Comparison of ENCODE assay signal across 21 mouse cellular contexts in genomic region chr13:60123964-60124363, GRCm38 (mm10). TPM values are rescaled to one million over a fixed set of nuclear protein-coding genes. Genes with fewer than 3 reads are reported as not detected.
A peak's percentile ranks its signal among the peaks of the same experiment; 100 is the strongest.
DNase-seq lines count a peak whose midpoint lies in the region; ATAC-seq and TF ChIP-seq lines count a peak whose summit lies in the region.
"Had no signal": no experiment of that assay in that cellular context is flagged by ENCODE, and none has a peak within 500 bp of the region (broad histone marks: within the 10 kb centered on the region; RNA-seq: fewer than 3 reads in every experiment).

No protein-coding gene starts in this region.

- no peak for TF ChIP-seq POLR2A in liver, adult 2 months (IDR thresholded peaks at IDR 0.05; ENCODE audit: extremely low read depth, insufficient read depth, low read length)

- no peak overlapping the region for H3K4me3 ChIP-seq in liver, adult 2 months (ENCODE audit: insufficient read depth, low read depth, low read length)
- no peak overlapping the region for H3K4me3 ChIP-seq in embryonic facial prominence, embryonic 10.5 days
- no peak overlapping the region for H3K4me3 ChIP-seq in lung, postnatal 0 days (ENCODE audit: low read depth, low read length)
- H3K4me3 ChIP-seq: embryonic facial prominence, embryonic 15.5 days; heart, adult 2 months; intestine, embryonic 15.5 days; limb, embryonic 12.5 days; megakaryocyte, embryonic 14.5 days had no signal

- H3K4me1 ChIP-seq in liver, adult 2 months (ENCODE audit: control insufficient read depth, insufficient read depth, low read length): peaks cover 9% of the 10 kb centered on the region
- peaks cover 38% of the 10 kb centered on the region for H3K4me1 ChIP-seq in embryonic facial prominence, embryonic 10.5 days
- H3K4me1 ChIP-seq in lung, postnatal 0 days (ENCODE audit: insufficient read depth, low read depth, low read length): no peaks in the 10 kb centered on the region

- H3K36me3 ChIP-seq in liver, adult 2 months (ENCODE audit: control insufficient read depth, insufficient read depth, low read length): no peaks in the 10 kb centered on the region
- no peaks in the 10 kb centered on the region for H3K36me3 ChIP-seq in embryonic facial prominence, embryonic 10.5 days (replicated peaks)
- H3K36me3 ChIP-seq in lung, postnatal 0 days (ENCODE audit: insufficient read depth, low read length): no peaks in the 10 kb centered on the region
- H3K36me3 ChIP-seq: embryonic facial prominence, embryonic 15.5 days; intestine, embryonic 15.5 days; limb, embryonic 12.5 days had no signal

- no peaks in the 10 kb centered on the region for H3K9me3 ChIP-seq in embryonic facial prominence, embryonic 10.5 days
- no peaks in the 10 kb centered on the region for H3K9me3 ChIP-seq in lung, postnatal 0 days (ENCODE audit: low read length)
- H3K9me3 ChIP-seq: embryonic facial prominence, embryonic 15.5 days; intestine, embryonic 15.5 days had no signal

- WGBS in liver, adult 2 months: 20% methylated on average over 4 of the region's 4 CpGs
- 51% methylated on average over 4 of the region's 4 CpGs for WGBS in embryonic facial prominence, embryonic 10.5 days
- WGBS in lung, postnatal 0 days: 42% methylated on average over 4 of the region's 4 CpGs

- H3K79me2 ChIP-seq in liver, adult 2 months (ENCODE audit: control insufficient read depth, insufficient read depth, low read length): no peaks in the 10 kb centered on the region

- DNase-seq in heart, adult 11 months: peak; percentile 56
- DNase-seq in heart, postnatal 10 days: no peak
- no peak for DNase-seq in liver, adult 2 months (ENCODE audit: extremely low read depth, low read depth, low spot score)
- DNase-seq in liver: no peak
- DNase-seq in embryonic facial prominence, embryonic 10.5 days (ENCODE audit: low spot score): no peak
- DNase-seq in lung, postnatal 0 days (ENCODE audit: low spot score): no peak
- DNase-seq: adrenal gland, postnatal 10 days; B cell, adult 2 months; cerebellum, adult 18-20 months; heart, adult 2 months; lung, postnatal 14 days; right cerebral cortex, postnatal 4 days; thymus, postnatal 36 days had no signal

- H3K4me2 ChIP-seq in lung, postnatal 0 days (replicated peaks; ENCODE audit: low read depth, low read length): no peak overlapping the region
- H3K4me2 ChIP-seq: embryonic facial prominence, embryonic 15.5 days; hindbrain, embryonic 14.5 days; intestine, embryonic 15.5 days; limb, embryonic 12.5 days had no signal

- no peak for TF ChIP-seq EP300 in lung, postnatal 0 days (IDR thresholded peaks at IDR 0.05)

- TF ChIP-seq CTCF in liver, adult 2 months (IDR thresholded peaks at IDR 0.05; ENCODE audit: low read depth, low read length): no peak
- TF ChIP-seq CTCF in lung, postnatal 0 days (IDR thresholded peaks at IDR 0.05): no peak

- no peak overlapping the region; the same call in 1 of the 2 replicates for H3K9ac ChIP-seq in liver, adult 2 months (ENCODE audit: low read depth, low read length)
- H3K9ac ChIP-seq in lung, postnatal 0 days (replicated peaks; ENCODE audit: low read depth): no peak overlapping the region
- H3K9ac ChIP-seq: embryonic facial prominence, embryonic 15.5 days; hindbrain, embryonic 14.5 days; intestine, embryonic 15.5 days; limb, embryonic 12.5 days had no signal

- H3K27ac ChIP-seq in liver, adult 2 months (replicated peaks; ENCODE audit: insufficient read depth, low read depth, low read length): peak overlapping the region; percentile 64
- 0 out of 2 replicates have a peak overlapping the region, but pooled peaks have one; percentile 10 for H3K27ac ChIP-seq in embryonic facial prominence, embryonic 10.5 days (replicated peaks)
- no peak overlapping the region for H3K27ac ChIP-seq in lung, postnatal 0 days (ENCODE audit: low read length)
- H3K27ac ChIP-seq: embryonic facial prominence, embryonic 15.5 days; heart, adult 2 months; hindbrain, embryonic 14.5 days; intestine, embryonic 15.5 days; limb, embryonic 12.5 days had no signal

- intact Hi-C loops in heart, postnatal 10 days (cut with DNase I): no loop called here

- no peak for ATAC-seq in erythroid progenitor cell, adult 5-6 weeks (replicated peaks; ENCODE audit: low FRiP score, poor library complexity, severe bottlenecking)
- no peak for ATAC-seq in lung, postnatal 0 days
- ATAC-seq: intestine, embryonic 15.5 days had no signal

- H3K27me3 ChIP-seq in liver, adult 2 months (ENCODE audit: control insufficient read depth, insufficient read depth, low read length): no peaks in the 10 kb centered on the region
- H3K27me3 ChIP-seq in embryonic facial prominence, embryonic 10.5 days (replicated peaks; ENCODE audit: low read depth, poor library complexity, severe bottlenecking): peaks cover 39% of the 10 kb centered on the region
- H3K27me3 ChIP-seq in lung, postnatal 0 days (replicated peaks; ENCODE audit: insufficient read depth, low read length): no peaks in the 10 kb centered on the region
- H3K27me3 ChIP-seq: embryonic facial prominence, embryonic 15.5 days had no signal

RNA-seq across cellular contexts. Expression of gene Gas1, which starts 53.2 kb away (rescaled TPM):
- 10 to 100 TPM; 70.2 to 80.5 TPM for total RNA-seq in heart, postnatal 10 days (2021)
- 13.9 and 23.2 TPM in 2 replicates for total RNA-seq in liver, adult 2 months (2014; rRNA removed)
- 28.2 and 44.3 TPM in 2 replicates for polyA plus RNA-seq in liver, adult 2 months (2012; rRNA removed)
- polyA plus RNA-seq in embryonic facial prominence, embryonic 10.5 days (2016; fragmentation: Nextera tagmentation; extraction: Ambion mirVana): 77.9 and 78.3 TPM in 2 replicates
- not detected in 2 replicates for total RNA-seq in erythroid progenitor cell, adult 5-6 weeks (2015; ENCODE audit: low replicate concordance)
- 0.51 TPM in 1 of 2 replicates, not detected in the other for total RNA-seq in erythroid progenitor cell, adult 5-6 weeks (2017; ENCODE audit: low replicate concordance)
- polyA plus RNA-seq in lung, postnatal 0 days (2015; fragmentation: Nextera tagmentation; extraction: Ambion mirVana): 20.3 and 22.5 TPM in 2 replicates
- total RNA-seq: monocyte, adult 5-6 weeks; neutrophil, adult 5-6 weeks had no signal
